Mouse (Mus musculus) adrenal gland (tissue): ENCODE measurements around the gene Krt24.
"Not testable (repeated sequence)": the region's sequence is repeated elsewhere in the genome, so short reads cannot be mapped to it uniquely, and the experiment has no call there.

Experiments
- intact Hi-C: fragments of 180-260 bp; cut with DNase I; formaldehyde crosslinking; loops from one replicate; pipeline ENCODE4 v1.15.1; 2025

Krt24 gene

DNA sequence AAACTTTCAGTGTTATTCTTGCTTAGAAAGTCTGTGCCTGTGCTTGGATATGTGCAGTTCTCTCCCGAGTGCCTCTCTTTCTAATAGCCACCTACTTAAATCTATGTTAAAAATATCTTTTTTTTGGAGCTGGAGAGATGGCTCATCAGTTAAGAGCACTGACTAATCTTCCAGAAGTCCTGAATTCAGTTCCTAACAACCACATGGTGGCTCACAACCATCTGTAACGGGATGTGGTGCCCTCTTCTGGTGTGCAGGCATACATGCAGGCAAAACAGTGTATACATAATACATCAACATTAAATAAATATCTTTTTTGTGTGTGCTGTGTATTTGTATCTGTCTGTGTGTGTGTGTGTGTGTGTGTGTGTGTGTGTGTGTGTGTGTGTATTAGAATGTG, 31.2 kb downstream of the Krt24 start:
- intact Hi-C loops: no loop called here

DNA sequence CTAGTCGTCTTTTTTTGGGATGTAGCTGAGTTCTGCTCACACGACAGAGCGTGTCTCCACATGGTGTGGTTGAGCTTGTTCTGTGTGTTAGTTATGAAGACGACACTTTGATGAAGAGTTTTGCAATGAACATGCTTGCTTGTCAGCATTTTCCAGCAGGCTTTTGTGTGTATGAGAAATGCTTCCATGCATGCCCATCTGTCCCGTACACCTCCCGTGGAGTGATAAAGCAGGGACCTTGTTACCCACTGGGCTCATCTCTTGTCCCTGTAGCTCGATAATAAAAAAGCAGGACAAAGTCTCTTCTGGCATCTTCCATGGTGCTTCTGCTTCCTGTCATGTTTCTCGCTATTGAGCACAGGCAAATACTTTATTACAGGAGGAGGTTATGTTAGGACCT, 32.4 kb downstream of the Krt24 start:
- intact Hi-C loops: no loop called here

DNA sequence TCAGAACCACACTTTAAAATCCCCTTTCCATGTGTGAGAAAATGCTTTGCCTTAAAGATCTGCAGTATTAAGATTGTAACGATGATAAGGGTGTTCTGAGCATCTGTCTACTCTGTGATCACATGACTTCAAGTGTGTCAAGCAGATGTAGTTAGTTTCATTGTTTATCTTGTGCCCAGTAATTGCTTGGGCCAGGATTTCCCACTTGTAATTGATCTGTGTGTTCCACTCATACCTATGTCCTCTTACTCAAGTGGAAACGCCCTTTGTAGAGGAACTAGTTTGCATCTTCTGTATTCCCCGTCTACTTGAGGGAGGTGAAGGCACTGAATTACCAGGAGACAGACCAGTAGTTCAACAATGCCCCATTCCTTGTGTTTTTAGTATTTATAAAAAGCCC, 34.4 kb downstream of the Krt24 start:
- intact Hi-C loops: no loop called here

DNA sequence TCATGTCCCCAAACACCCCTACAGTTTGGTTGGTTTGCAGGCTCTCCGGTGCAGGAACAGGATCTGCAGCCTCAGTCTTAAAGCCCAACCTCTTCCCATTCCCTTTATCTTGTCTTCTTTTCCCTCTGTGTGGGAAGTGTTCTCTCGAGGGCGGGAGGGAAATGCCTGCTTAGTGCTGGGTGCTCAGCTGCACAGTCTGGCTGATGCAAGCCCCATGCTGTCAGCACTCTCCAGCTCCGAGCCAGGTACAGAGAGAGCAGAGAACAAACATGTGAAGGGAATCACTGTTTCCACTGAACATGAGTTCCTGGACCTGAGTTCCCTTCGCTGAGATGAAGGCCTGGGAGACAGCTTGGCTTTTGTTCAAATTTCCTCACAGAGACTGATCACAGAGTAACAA, 34.8 kb downstream of the Krt24 start:
- intact Hi-C loops: no loop called here

GRCm38 (mm10) chr11:99249115-99249514, 35.9 kb downstream of the Krt24 start:
- intact Hi-C loops: loop anchor here (2.0 kb wide), 1 partner anchor 46 kb away; no protein-coding TSS in a partner anchor

DNA sequence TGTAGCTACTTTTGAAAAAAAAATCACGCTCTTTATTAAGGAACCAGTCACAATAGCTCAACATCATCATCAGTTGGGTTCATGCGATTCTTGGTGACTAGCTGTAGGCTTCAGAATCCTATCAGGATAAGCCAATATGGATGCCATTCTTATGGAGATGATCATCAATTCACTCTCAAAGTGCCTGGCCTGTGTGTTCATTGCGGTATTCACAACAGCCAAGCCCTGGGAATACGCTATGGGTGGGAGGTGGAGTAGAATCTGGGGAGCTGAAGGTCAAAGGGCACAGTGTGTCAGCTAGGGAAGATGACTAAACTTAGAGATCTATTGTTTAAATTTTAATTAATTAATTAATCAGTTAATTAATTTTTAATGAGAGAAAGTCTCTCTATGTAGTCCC, 37.1 kb downstream of the Krt24 start:
- intact Hi-C loops: loop anchor here (2.0 kb wide), 1 partner anchor 47 kb away; no protein-coding TSS in a partner anchor

DNA sequence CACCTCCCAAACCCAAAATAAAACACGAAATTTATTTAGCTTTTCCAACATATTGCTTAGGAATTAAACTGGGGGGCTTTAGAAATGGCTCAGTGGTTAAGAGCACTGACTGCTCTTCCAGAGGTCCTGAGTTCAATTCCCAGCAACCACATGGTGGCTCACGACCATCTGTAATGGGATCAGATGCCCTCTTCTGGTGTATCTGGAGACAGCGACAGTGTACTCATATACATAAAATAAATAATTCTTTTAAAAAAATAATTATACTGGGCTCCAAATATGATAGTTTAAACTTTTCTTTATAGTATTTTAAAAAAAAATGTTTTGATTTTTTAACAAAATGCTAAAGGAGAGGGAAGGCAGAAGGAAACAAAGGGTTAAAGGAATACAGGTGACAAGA, 40.5 kb downstream of the Krt24 start:
- intact Hi-C loops: not testable (repeated sequence)

DNA sequence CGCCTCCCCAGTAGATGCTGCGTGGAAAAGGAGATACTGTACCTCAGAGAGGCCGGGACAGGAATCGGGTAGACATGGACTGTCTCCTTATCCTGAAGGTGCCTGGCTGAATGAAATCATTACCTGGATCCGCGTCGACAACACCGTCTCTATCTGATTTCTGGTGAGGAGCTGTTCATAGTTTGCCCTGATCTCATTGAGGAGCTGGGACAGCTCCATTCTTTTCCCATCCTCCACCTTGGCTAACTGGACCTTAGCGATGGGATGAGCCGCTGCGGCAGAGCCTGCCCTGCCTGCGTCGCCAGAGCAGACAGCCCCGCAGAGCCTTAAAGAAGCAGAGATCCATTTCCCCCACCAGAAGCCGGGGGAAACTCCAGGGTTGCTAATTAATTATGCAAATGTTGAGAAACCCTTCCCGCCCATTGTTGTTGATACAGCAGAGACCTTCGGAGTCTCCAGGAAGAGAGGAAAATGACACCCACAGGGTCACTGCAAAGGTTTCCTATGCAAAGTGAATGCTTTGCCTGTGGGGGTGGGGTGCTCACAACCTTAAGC, 41.2 kb downstream of the Krt24 start, which contains the start of gene Krt222:
Krt222 (minus strand) TSS at position 266 of the 555 bp plus-strand sequence.
- intact Hi-C loops: no loop called here

GRCm38 (mm10) chr11:99243200-99243819, 41.8 kb downstream of the Krt24 start:
- intact Hi-C loops: no loop called here

- intact Hi-C loops: no loop called here
Measured at GRCm38 (mm10) chr11:99242056-99242455, 43.0 kb downstream of the Krt24 start.

DNA sequence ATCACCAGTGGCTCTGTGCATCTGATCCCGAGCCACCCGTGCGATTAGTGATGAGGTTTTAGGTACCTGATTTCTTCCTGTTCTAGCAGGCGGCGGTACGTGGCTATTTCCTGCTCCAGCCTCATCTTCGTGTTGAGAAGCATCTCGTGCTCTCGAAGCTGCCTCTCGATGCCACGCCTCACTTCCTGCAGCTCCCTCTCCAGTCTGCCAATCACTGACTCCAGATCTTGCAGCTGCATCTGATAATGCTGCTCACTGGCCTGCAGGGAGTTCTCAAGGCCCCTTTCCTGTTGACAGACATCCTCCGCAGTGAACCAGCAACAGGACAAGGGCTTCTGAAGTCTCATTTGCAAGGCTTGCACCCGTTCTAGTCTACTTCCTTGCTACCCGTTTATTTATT, 46.6 kb downstream of the Krt24 start:
- intact Hi-C loops: no loop called here

GRCm38 (mm10) chr11:99231049-99231816, 53.8 kb downstream of the Krt24 start:
- intact Hi-C loops: no loop called here

DNA sequence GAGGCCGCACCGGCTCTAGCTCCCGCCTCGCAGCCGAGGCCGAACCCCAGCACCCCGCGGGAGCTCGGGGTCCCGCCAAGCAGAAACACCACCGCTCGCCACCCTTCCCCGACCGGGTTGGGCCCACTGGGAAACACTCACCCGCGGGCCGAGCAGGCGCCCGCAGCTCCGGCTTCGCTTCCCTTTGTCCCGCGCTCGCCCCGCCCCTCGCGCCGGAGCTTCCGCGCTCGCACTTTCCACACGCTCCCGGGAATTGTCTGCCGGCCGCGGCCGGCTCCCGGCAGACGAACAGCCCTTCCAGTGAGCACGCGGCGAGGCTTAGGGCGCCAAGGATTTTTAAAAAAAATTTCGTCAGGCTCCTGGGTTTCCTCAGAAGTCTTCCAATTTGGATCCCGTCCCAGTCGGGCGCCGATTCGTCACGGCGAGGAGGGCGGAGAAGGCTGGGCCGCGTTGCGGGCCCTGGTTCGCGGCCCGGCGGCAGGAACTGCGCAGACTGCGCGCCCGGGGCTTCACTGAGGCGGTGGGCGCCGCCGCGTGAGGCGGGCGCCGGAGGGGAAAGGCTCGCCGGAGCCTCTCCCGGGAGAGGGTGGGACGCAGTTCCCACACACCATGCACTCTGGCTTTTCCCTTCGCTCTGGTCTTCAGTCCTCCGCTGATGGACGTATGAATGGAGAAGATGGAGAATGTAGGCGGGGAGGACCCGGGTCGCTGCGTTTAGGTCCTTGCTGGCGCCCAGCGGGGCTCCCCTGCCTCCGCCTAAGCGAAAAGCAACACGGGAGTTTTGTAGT, 54.6 kb downstream of the Krt24 start, which contains the start of gene Smarce1:
Smarce1 (minus strand) TSS at position 757 of the 788 bp plus-strand sequence.
- intact Hi-C loops: no loop called here
